Mouse (Mus musculus) naive thymus-derived CD4-positive, alpha-beta T cell, adult 2 months (primary cell): ENCODE results near the gene Rapgef2.
A peak's percentile ranks its signal among the peaks of the same experiment; 100 is the strongest.

Experiments
- DNase-seq: peaks from one replicate; pipeline ENCODE4 v3.0.0-alpha.2; 2011; ENCODE audit warnings: low read depth

Gene Rapgef2

DNA sequence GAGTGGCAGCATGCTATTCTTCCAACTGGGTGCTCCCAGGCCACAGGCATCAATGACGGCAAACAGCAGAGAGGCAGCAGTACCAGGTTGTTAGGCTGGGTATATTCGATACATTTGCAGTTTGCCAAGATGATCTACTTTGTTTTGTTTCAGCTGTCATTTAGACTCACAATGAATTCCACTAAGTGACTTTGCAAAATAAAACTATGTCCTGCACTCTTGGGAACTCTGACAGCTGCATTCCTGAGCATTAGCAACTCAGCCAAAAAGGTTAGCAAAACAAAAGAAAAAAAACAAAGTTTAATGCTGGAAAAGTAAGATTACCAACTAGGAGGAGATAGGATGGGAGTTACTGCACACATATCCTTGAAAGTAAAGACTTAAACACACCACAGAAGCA is 3.3 kb downstream of the Rapgef2 start:
- DNase-seq = no peak

GRCm38 (mm10) chr3:79275856-79276645 is 10.3 kb downstream of the Rapgef2 start:
- DNase-seq = no peak

DNA sequence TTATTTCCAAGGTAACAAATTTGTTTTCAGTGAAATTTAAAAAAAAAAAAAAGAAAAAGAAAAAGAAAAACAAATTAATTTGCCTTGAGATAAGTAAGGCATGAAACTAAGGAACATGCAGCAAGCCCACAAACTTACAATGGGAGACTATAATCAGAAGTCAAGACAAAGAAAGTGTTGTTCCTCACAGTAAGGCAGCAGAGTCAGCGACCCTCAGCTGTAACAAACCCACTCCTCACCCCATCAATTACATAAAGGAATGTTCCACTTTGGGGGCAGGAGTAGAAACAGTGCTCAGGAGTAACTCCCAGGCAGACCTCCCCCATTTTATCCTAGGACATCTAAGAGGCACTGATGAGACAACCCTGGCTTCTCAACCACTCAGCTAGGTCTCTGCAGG is 13.0 kb downstream of the Rapgef2 start:
- DNase-seq = no peak

DNA sequence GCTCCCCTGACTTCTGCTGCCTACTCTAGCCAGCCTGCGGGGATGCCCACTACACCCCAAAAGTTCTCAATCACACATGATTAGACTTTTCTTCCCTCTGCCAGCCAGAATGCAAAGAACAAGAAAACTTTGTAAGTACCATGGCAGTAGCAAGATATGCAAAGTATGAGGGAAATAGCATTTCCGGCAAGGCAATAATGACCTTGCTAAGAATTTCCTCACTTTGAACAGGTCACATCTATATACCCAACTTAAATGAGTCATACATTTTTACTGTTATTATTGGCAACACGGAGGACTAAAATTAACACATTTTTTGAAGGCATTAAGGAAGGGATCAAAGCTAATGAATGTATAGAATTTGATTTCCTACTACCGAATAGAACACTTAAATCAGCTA is 13.4 kb downstream of the Rapgef2 start:
- DNase-seq = no peak

- no peak for DNase-seq
Observed at GRCm38 (mm10) chr3:79270980-79271555, 15.2 kb downstream of the Rapgef2 start.

DNA sequence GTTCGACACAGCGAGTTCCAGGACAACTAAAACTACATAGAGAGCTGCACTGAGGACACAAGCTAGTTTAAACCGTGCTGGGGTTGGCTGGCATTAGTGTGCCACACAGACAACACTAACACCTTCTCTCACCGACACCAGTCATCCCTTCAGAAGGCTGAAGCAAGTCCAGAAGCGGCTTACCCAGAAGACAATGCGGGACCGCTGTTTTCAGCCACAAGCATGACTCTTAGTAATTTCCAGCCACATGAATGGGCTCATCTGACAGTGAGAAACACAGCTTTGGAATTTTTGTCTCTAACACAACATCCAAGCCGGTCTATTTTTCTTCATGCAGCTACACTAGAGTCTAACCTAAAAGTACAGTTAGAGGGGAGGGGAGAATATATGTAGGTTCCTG is 16.4 kb downstream of the Rapgef2 start:
- DNase-seq = no peak

- no peak for DNase-seq
Observed at GRCm38 (mm10) chr3:79266976-79267375, 19.3 kb downstream of the Rapgef2 start.

DNA sequence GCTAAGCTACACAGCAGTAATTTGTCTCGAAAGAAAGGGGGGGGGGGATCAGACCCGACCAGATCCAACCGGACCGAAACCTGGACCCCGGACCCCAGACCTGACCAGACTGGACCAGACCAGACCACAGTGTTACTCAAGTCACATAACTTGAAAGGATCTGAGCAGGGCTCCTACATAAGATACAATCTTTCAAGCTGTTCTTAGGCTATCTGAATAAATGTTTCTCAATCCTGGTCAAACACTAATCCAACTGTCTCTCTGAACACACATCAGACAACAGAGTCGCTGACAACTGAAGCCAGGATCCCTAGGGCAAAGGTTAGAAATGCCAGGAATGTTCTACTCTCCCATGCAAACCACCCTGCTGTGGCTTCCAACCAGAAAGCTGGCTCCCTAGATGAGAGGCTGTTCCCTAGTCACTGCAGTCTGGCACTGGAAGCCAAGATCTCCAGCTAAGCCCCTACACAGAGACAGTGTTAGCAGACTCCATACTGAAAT is 24.5 kb downstream of the Rapgef2 start:
- no peak for DNase-seq

DNA sequence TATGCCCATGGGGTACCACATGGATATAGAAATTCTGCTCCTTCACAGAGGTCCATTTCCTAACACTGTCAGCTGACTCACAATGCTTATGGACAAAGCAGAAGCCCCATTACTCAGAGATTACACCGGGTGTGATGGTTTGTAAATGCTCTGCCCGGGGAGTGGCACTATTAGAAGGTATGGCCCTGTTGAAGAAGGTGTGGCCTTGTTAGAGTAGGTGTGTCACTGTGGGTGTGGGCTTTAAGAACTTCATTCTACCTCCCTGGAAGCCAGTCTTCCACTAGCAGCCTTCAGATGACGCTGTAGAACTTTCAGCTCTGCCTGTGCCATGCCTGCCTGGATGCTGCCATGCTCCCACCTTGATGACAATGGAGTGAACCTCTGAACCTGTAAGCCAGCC is 32.3 kb downstream of the Rapgef2 start:
- no peak for DNase-seq

DNA sequence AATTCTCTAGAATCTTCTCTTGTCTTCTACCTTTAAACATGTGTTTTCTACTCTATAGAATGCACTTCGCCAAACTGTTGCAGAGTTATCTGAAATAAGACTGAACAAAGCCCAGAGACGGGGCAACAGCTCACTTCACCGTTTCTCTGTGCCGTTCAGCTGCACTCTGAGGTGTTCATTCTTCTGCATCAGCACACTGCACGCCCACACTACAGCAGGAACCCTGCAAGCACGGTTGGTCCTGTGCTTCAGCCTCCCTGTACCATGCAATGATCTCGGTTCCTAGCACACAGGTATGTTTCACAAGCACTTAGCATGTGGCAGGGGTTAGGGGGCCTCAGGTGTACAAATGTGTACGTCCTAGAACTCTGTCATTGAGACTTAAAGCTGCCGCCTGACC is 32.9 kb downstream of the Rapgef2 start:
- no peak for DNase-seq

- peak; percentile 68 for DNase-seq
Observed at GRCm38 (mm10) chr3:79252921-79253394, 33.4 kb downstream of the Rapgef2 start.

DNA sequence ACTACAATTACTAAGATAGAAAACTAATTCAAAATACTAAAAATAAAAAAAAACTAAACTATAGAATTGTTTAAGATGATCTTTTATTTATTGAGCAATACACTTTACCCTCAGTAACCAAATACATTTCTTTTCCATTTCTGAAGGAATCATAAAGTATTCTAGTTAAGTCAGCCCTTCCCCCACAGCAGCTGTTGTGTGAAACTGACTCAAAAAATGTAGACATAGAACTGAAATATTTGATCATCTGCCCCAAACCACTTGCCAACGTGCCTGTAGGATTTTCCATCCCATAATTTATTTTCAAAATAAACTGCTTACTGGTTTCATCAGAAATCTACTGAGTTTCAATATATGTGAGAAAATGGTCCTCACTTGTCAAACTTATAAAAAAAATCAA is 36.4 kb downstream of the Rapgef2 start:
- no peak for DNase-seq

DNA sequence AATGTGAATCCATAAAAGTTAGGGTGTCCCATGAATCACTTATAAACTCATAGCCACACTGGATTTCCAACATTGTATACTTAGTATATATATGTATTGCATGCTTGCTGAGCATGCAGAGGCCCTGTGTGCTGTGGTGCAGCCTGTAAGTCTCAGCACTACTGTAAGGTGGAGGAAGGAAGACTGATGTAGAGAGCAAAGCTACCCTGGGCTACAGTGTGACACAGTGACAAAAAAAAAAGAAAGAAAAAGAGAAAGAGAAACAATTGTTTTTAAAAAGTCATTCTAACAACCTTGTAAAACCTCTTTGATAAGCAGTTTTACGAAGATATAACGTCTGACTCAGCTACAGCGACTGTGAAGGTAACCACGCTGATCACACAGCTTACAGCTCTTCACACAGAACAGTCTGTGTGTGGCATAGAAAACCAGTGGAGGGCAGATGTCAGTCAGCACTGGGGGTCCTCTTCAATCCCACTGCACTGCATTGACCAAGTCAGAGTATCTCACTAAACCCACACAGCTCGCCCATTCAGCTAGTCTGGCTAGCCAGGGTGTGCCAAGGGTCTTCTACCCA is 37.6 kb downstream of the Rapgef2 start:
- DNase-seq = peak; percentile 57

DNA sequence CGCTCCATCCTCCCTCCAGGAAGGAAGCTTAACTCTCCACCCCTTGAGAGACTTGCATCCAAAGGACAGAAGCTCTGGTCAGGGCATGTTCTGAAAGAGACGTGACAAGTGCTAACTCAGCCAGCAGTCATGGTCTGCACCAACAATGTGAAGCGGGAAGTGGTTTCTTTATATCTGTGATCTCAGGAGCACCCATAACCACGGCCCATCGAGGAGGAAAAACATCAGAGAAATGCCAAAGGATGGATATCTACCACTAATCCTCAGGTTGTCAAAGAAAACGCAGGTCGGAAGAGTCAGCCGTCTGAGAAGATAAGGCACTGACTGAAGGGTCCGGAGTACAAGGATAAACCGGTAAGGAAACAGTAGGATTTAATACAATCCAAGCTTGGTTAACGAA is 38.1 kb downstream of the Rapgef2 start:
- peak; percentile 62 for DNase-seq

GRCm38 (mm10) chr3:79244347-79244746 is 42.0 kb downstream of the Rapgef2 start:
- no peak for DNase-seq

DNA sequence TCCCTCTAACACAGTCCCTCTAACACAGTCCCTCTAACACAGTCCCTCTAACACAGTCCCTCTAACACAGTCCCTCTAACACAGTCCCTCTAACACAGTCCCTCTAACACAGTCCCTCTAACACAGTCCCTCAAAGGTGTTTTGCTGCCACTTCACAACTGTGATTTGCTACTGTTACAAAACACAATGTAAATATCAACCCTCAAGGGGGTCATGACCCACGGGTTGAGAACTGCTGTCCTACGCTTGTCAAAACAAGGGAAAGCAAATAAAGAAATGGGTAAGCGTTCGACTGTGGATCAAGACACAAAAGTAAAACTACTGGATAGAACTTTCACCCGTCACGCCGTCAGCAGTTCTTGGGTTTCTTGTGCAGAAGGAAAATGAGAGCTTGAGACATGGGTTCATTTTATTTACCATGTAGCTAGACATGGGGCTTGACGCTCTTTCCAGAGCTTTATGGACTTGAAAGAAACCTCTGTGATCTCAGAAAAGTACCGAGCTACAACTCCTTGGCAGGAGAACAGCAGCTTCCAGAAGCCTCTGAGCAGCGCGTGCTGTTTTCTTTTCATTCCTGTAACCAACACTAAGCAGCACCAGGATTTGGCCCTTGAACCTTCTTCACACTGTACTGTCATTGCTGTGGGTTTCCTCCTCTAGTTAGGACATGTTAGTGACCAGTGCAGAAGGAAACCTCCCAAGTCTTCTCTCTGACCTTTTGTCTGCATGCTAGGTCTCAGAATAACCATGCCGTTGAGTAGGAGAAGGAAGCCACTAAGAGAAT is 43.2 kb downstream of the Rapgef2 start:
- no peak for DNase-seq

DNA sequence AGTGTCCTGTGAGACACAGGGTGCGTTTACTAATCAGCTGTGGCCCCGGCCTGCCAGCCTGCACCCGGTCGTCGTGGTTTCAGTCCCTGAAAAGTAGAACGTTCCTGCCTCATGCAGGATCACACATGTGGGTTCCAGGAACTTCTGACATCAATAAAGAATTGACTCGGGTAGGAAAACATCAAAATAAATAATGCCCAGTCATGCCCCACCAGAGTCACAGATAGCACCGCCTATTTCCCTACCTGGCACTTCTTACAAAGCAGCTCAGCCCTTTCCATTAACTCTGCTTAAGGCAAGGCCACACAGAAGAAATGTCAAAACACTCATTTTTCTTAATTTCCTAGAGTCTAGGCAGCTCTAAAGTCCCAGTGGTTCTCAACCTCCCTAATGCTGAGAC is 44.0 kb downstream of the Rapgef2 start:
- no peak for DNase-seq

GRCm38 (mm10) chr3:79239066-79239462 is 47.3 kb downstream of the Rapgef2 start:
- peak; percentile 79 for DNase-seq

DNA sequence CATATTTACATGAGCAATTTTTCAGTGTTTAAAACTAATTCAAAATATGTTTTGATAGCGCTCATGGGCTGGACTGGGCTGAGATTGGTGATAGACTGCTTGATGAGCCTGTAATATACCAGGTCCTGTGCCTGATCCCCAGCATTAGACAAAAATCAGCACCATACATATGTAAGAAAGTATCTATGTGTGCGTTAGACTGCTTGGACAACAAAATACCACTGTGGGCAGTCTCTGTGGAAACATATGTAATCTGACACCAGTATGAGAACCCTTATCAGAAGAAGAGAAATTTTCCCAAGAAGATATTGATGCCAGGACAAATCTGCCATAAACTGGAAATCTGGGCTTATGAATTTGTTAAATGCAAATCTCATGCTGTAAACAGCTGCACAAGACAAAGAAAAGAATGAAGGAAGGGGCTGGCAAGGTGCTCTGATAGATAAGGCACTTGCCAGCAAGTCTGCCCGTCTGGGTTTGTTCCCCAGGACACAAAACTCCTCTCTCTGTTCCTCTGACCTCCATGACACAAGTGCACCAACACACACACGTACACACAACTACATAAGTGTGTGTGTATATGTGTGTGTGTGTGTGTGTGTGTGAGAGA is 47.8 kb downstream of the Rapgef2 start:
- DNase-seq = no peak

DNA sequence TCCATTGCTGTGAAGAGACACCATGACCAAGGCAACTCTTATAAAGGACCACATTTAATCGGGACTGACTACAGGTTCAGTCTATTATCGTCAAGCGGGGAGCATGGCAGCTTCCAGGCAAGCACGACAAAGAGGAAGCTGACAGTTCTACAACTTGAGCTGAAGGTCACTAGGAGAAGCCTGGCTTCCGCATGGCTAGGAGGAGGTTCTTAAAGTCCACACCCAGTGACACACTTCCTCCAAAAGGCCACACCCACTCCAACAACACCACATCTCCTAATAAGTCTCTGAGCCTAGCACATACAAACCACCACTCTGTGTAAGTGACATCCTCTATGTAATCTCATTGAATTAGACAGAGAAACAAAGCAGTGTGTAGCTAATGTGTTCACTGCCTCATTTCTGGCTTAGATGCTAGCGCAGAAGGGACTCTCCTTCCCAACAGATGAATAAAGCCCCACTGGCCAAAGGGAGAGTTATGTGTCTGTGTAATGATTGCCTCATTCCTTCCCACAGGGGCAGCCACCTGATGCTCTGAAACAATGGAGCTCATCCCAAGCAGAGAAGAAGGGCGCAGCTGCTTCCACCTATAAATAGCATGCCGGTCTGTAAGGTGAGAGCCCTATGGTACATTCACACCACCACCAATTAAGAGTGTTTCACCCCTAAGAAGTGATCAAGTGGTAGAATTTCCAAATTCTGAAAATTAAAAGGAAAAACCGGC is 48.5 kb downstream of the Rapgef2 start:
- peak; percentile 90 for DNase-seq

GRCm38 (mm10) chr3:79234485-79234884 is 51.8 kb downstream of the Rapgef2 start:
- DNase-seq = no peak
